Mouse (Mus musculus) thymus, postnatal 14 days (tissue): ENCODE measurements around the gene St8sia1.

ENCODE experiments used
- DNase-seq: peaks from one replicate; pipeline ENCODE4 v3.0.0; 2021

Gene St8sia1

DNA sequence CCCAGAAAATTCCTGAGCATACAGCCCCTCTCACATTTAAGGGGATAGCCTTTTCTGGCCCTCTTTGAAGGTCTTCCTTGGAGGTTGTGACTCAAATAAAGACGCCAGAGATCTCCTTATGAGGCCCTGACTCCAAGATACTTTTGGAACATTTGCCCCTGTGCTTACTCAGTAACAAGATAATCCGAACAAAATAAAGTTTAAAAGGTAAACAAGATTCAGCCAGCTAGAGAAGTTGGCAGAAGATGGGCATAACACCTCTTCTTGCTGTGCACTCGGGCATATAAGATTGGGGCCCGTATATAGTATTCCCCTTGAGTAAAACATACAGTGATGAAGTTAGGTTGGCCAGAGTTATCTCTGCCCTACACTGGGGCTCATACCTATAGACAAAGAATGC lies 104.3 kb downstream of the St8sia1 start:
- DNase-seq = no peak

DNA sequence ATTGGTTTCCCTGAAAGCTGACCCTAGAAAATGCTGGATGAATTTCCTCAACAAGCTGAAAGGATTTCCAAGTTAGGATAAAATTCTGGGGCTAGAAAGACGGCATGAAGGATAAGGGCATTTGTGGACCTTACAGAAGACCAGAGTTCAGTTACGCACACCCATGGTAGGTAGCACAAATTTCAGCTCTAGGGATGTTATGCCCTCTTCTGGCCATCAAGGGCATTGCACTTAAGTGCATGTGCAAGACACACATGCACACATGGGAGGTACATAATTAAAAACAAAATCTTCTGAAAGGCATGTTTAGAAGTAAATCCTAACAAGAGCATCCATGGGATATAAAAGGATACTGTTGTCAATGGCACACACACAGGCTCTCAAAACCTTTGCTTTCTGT lies 105.3 kb downstream of the St8sia1 start:
- DNase-seq = peak; percentile 60

DNA sequence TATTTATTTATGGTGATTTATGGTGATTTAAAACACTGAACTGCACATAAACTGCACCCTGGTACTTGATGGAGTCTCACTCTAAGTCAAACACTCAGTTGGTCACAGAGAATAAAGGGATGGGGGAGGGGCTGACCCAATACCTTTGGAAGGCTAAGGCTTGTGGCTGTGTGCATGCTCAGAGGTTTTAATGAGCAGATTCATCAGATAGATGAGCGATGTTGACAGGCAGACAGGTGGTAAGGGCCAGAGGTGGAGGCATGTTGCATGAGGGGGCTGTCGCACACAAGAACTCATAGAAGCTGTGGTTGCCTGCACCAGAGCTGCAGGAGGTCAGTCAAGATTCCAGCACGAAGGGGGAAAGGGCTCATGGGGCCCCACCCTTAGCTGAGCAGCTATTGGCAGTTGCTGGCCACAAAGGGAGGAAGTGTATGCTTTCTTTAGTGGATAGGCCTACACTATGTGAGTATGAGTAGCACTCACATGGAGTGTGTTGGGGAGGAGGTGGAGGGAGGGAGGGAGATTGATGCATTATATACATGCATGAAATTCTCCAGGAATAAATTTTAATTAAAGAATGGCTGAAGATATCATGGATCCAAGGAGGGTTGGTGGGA lies 107.9 kb downstream of the St8sia1 start:
- no peak for DNase-seq

- no peak for DNase-seq
Observed at GRCm38 (mm10) chr6:142855761-142856160, 108.5 kb downstream of the St8sia1 start.

- no peak for DNase-seq
Observed at GRCm38 (mm10) chr6:142852419-142853377, 111.6 kb downstream of the St8sia1 start.

DNA sequence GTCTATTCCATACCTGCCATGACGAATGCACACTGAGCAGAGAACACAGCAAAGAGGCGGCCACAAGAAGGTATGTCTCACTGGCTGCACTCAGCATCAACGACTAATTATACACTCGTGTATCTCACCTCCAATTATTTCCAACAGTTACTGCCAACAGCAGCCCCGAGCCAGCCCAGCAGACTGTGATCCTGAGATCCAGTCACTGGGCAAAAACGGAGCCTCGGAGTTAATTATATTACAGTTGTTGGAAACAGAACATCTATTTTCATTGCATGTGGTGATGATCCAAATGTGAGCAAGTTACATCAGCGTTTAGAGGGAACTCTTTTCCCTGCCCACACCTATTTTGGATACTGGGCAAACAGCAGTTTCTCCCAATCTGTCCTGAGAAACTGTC lies 113.8 kb downstream of the St8sia1 start:
- DNase-seq = no peak

- DNase-seq = no peak
Observed at GRCm38 (mm10) chr6:142849326-142849725, 114.9 kb downstream of the St8sia1 start.

- peak; percentile 58 for DNase-seq
Observed at GRCm38 (mm10) chr6:142847914-142848674, 116.2 kb downstream of the St8sia1 start.

DNA sequence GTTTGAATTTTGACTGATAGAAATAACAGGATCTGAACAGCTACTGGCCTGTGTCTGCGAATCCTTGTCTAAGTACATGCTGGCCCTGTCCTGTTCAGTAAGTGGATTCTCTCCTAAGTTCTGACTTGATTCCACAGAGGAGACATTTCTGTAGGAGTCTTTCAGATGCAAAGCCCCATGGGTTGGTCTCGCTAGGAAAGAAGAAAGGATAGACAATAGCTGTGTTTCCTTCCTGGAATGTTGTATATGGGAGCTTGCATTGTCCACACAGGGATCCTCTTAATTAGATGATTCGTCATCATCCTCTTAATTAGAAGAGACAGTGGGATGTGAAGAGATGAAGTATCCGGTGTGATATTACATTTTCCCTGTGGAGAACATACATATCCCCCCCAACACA lies 117.4 kb downstream of the St8sia1 start:
- DNase-seq = no peak

- no peak for DNase-seq
Observed at GRCm38 (mm10) chr6:142845066-142845465, 119.2 kb downstream of the St8sia1 start.

DNA sequence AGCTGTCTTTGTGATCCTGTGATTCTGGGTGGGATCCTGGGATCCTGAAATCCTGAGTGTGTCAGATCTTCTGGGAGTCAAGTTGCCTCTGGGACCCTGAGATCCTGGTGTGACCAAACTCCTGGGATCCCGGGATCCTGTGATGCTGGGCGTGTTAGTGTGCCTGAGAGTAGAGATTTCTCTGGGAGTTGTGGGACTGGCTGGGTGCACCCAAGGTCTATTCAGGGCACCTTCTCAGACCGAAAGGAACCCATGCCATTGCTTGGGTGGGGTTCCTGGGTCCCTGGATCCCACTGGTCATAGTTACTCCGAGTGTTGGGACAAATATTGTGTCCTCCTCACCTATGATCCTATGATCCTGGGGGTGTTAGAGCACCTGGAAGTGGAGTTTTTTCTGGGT lies 120.2 kb downstream of the St8sia1 start:
- no peak for DNase-seq

GRCm38 (mm10) chr6:142838501-142838900 lies 125.8 kb downstream of the St8sia1 start:
- DNase-seq = no peak

DNA sequence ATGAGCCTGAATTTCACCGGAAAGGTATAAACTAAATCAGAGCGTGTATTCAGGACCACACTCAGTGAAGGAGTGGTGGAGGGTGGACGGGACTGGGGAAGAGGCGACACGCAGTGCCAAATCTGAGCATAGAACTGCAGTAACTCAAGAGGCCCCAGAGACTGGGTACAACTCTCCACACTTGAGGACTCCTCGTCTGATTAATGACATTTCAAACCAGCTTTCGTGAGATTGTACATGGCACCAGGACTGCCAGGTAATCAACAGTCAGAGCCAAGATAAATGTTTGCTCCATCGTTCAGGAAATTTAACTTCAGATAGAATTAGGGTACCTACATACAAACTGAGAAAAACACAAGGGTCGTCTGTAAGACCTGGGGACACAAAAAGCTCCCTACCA lies 126.9 kb downstream of the St8sia1 start:
- DNase-seq = no peak

DNA sequence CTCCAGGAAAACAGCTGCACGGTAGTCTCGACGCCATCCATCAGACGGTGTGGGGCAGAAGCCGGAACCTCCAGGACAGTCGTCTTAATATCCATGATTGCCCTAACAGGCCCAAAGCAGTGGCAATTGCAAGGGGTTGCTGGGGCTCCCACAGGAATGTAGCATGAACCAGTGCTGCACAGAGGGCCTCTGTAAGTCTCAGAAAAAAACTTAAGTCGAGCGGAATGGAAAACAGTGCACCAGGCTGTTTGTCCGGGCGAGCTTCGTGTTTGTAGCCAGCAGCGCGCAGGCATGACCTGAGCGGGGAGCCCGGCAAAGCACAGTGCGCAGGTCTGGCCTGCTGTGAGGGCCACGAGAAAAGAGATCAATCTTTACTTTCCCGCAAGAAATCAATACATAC lies 128.5 kb downstream of the St8sia1 start:
- no peak for DNase-seq

GRCm38 (mm10) chr6:142834911-142835310 lies 129.3 kb downstream of the St8sia1 start:
- DNase-seq = no peak

GRCm38 (mm10) chr6:142831706-142832105 lies 132.5 kb downstream of the St8sia1 start:
- DNase-seq = no peak

DNA sequence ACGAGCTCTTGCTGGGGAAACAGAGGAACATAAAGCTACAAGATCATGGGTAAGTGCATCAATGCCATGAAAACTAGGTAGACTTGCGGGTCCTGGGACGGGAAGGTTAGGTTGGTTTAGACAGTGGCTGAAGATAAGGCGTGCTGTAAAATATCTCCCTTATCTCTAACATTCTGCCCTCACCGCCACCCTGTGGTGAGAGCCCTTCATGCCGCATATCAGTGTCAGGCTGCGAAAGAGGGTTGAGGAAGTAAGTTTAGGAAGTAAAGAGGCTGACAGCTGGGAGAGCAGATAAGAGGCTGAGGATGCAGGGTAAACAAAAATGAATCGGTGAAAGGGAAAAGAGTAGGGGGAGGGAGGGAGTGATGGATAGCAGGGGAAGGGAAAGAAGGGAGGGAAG lies 133.0 kb downstream of the St8sia1 start:
- peak; percentile 69 for DNase-seq

GRCm38 (mm10) chr6:142830221-142830620 lies 134.0 kb downstream of the St8sia1 start:
- DNase-seq = no peak

GRCm38 (mm10) chr6:142825449-142825848 lies 138.8 kb downstream of the St8sia1 start:
- no peak for DNase-seq

- no peak for DNase-seq
Observed at GRCm38 (mm10) chr6:142823008-142823787, 141.1 kb downstream of the St8sia1 start.

DNA sequence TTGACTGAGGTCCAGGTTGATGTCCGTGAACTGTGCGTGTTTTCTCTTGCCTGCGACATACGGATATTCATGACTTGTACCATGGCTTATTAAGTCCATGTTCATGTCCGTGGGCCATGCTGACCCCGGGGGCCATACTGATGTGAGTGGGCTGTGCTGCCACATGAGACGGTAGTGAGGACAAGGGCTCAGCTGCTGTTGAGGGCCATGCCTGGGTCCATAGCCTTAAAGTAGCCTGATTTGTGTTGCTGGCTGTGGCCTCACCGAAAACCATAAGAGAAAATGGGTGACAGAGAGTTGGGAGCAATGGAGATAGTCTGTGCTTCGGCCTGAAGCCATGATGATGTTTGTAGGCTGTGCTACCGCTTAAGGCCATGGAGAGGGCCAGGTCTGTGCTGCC lies 145.9 kb downstream of the St8sia1 start:
- DNase-seq = no peak

GRCm38 (mm10) chr6:142815513-142815912 lies 148.7 kb downstream of the St8sia1 start:
- no peak for DNase-seq

DNA sequence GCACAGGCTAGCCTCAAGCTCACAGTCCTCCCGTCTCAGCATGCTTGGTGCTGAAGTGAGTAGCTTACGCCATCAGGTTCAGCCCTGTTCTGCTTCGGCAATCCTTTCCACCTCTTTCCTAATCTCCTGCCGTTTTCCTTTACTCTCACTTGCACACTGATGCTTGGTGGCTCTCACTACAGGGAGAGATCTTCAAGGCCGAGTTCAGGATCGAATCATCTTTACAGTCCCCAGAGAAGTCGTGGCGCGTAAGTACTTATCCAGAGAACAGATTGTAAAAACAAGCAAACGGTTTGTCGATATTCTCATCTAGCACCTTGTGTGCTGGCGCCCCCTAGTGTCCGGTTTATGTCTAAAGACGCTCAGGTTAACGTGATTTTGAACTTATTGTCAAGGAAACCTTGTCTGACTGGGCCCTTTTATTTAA lies 149.7 kb downstream of the St8sia1 start:
- DNase-seq = peak; percentile 91
